Mouse (Mus musculus) myocyte (in vitro differentiated cells): ENCODE data around the gene Fam131b.

Source experiments
- CEBPB ChIP-seq: IDR thresholded peaks from 2 replicates; pipeline ENCODE4 v1.6.1; 2011; ENCODE audit warnings: mild to moderate bottlenecking, moderate library complexity; ENCODE audit not compliant: poor library complexity, insufficient read depth, severe bottlenecking
- E2F4 ChIP-seq: IDR thresholded peaks from one replicate; pipeline ENCODE4 v1.6.1; 2011; ENCODE audit warnings: mild to moderate bottlenecking, control low read depth, moderate library complexity; ENCODE audit not compliant: insufficient read depth
- POLR2A ChIP-seq: IDR thresholded peaks from one replicate; pipeline ENCODE4 v1.6.1; 2011; ENCODE audit warnings: low read depth, mild to moderate bottlenecking, control low read depth, moderate library complexity; ENCODE audit not compliant: insufficient read length
- POLR2AphosphoS2 ChIP-seq: IDR thresholded peaks from one replicate; pipeline ENCODE4 v1.6.1; 2011; ENCODE audit warnings: low read depth, control low read depth; ENCODE audit not compliant: insufficient read length
- TCF12 ChIP-seq: IDR thresholded peaks from one replicate; pipeline ENCODE4 v1.6.1; 2011; ENCODE audit warnings: mild to moderate bottlenecking, control low read depth; ENCODE audit not compliant: poor library complexity, insufficient read depth, severe bottlenecking
- TCF3 ChIP-seq: IDR thresholded peaks from one replicate; pipeline ENCODE4 v1.6.1; 2011; ENCODE audit warnings: low read depth, control low read depth; ENCODE audit not compliant: insufficient read length

DNA sequence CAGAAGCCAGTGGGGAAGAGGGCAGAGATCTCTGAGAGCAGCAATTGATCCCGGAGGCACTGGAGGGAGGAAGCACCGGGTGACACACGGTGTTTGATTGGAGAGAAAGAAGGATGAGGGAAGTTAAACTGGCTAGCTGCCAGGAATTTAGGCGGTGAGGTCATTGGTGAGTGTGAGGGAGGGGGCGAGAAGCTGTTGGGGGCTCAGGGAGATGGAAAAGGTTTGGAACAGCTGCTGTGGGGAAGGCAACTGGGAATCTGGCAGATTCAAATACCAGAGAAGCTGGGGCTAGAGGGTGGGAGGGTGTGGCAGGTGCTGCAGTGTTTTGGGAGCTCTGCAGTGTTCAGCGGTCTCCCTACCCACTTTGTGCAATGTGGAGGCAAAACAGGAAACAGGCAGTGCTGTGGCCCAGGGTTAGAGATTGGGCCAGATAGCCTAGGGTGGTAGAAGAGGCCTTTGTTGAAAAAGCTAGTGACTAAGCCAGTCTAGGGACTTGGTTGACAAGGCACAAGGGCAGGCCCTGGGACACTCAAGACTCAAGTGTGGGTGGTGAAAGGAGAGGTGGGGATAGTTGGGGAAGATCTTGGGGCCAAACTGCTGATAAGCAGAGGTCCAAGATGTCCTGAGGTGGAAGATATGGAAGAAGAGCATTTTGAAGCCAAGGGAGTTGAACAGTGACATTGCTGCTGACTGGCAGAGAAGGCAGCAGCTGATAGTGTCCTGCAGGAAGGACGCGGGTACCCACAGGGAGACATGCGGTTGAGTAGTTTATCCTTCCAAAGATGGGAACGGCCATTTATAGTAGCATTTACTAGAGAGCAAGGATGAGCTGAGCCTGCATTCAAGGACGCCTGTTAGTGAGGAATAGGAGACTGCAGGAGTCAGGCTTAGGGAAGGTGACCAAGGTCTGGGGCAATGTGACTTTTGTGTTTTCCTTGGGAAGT, 29.9 kb upstream of the Fam131b start:
- peak; percentile 31 for TF ChIP-seq POLR2A
- peak; percentile 84 for TF ChIP-seq POLR2AphosphoS2
- TF ChIP-seq E2F4, result no peak
- peak; percentile 95 for TF ChIP-seq TCF12
- TF ChIP-seq TCF3, result peak; percentile 59
- TF ChIP-seq CEBPB, result peak; percentile 19; the same call in 1 of the 2 replicates
